Mouse (Mus musculus) effector memory CD4-positive, alpha-beta T cell, adult 7 months (primary cell): ENCODE results near the gene Vmn1r26. TPM values are rescaled to one million over a fixed set of nuclear protein-coding genes. Genes with fewer than 3 reads are reported as not detected.

Experiments
- polyA plus RNA-seq: library from polyadenylated mRNA; unstranded; fragments of 100-300 nt; shearing (Covaris generic); gene quantifications from one replicate; pipeline ENCODE4 v1.2.1, GENCODE M21; 2017

Vmn1r26 gene
- not detected for polyA plus RNA-seq

DNA sequence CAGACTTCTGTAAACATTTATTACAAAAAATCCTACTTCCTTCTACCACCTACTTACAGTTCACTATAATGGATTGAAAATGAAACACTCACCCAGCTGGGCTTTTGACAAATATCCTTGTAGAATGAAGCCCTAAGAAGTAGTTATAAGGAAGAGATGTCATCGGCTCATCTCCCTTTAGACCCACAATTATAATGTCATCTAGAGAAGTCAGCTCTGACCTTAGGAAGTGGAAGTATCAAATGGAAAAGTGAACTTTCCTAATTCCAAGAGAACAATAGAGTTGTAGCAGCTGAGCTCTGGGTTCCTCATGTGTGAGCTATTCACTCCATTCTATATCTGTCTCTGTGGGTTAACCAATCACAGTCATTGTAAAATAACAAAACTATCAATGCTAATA is at the start of gene Vmn1r26:
Gene Vmn1r26 (minus strand): TSS at position 101 of the 400 bp plus-strand sequence.

DNA sequence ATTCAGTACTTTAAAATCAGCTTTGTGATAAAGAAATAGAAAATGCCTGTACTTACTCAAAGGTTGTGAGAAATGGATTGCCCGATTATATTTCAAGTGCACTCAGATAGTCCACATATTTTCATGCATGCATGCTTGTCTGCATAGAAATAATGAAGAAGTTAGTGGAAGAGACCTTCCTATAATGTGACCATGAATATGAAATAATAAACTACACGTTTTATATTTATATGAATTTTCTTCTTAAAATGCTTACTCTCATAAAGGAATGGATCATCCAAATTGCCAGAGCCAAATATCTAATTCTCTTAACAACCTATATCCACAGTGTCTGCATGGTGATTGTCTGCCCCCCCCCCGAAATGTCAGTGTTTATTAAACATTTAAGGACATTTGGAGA is 34.2 kb downstream of the Vmn1r26 start, which contains the start of gene Vmn1r25:
Gene Vmn1r25 (minus strand): TSS at position 101 of the 400 bp plus-strand sequence.

DNA sequence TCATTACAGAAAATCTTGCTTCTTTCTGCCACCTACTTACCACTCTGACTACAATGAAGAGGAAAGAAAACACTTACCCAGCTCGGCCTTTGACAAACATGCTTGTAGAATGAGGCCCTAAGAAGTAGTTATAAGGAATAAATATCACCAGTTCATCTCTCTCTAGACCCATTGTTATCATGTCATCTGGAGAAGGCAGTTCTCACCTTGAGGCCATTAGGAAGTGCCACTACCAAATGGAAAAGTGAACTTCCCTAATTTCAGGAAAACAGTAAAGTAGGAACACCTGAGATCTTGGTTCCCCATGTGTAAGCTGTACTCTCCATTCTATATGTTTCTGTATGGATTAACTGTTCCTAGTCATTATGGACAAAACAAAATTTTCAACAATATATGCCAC is 53.6 kb downstream of the Vmn1r26 start, which contains the start of gene Vmn1r24:
Gene Vmn1r24 (minus strand): TSS at position 101 of the 400 bp plus-strand sequence.

Other genes with a start within 250 kb of the Vmn1r26 start
- 57.3 TPM for gene Vopp1, start 190.0 kb downstream of the Vmn1r26 start, polyA plus RNA-seq
- gene Vmn1r21, start 164.8 kb downstream of the Vmn1r26 start, polyA plus RNA-seq, result not detected
- not detected for gene Vmn1r22, start 107.1 kb downstream of the Vmn1r26 start, polyA plus RNA-seq
- gene Vmn1r23, start 88.3 kb downstream of the Vmn1r26 start, polyA plus RNA-seq, result not detected
- not detected for gene Vmn1r24, start 53.7 kb downstream of the Vmn1r26 start, polyA plus RNA-seq
- not detected for gene Vmn1r25, start 34.3 kb downstream of the Vmn1r26 start, polyA plus RNA-seq
- not detected for gene Vmn1r27, start 203.7 kb upstream of the Vmn1r26 start, polyA plus RNA-seq
- gene Vmn1r28, start 246.9 kb upstream of the Vmn1r26 start, polyA plus RNA-seq, result not detected